Mouse (Mus musculus) cerebellum, adult 2 months (tissue): ENCODE data around the gene Slc7a5.

Experiments used
- CTCF ChIP-seq: fragments of 200-500 bp; IDR thresholded peaks from 2 replicates; pipeline ENCODE4 v1.5.1; 2011; ENCODE audit warnings: low read depth, mild to moderate bottlenecking, control low read depth, low read length, moderate library complexity, borderline replicate concordance; ENCODE audit not compliant: insufficient read depth
- POLR2A ChIP-seq: fragments of 200-500 bp; IDR thresholded peaks from 2 replicates; pipeline ENCODE4 v1.6.1; 2011; ENCODE audit warnings: low read length, control low read depth, borderline replicate concordance; ENCODE audit not compliant: insufficient read depth

DNA sequence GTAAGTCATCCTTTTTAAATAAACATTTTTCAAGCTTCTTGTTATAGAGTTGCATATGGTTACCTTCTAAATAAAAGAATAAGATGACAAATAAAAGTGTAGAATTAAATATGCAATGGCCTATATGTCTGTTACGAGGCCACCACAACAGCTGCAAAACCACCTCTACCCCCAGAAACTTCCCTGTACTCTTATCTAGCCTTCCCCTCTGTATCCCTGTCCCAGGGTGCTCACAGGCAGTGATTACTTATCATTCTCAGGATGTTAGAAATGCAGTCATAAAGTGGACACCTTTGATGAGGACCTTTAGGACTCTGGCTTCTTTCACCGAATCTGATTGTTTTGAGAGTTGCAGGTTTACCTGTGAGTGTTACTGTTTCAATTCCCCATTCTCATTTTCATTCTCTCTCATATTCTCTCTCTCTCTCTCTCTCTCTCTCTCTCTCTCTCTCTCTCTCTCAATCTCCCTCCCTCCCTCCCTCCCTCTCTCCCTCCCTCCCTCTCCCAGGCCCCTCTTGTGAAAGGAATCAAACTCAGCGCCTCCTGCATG lies 64.2 kb downstream of the Slc7a5 start:
- TF ChIP-seq CTCF: no peak
- TF ChIP-seq POLR2A: no peak
